Mouse (Mus musculus): ENCODE data around the gene Pkp1. TPM values are rescaled to one million over a fixed set of nuclear protein-coding genes. Genes with fewer than 3 reads are reported as not detected.

Pkp1 gene
- total RNA-seq, 1 experiment from 2014 or later, result not detected

DNA sequence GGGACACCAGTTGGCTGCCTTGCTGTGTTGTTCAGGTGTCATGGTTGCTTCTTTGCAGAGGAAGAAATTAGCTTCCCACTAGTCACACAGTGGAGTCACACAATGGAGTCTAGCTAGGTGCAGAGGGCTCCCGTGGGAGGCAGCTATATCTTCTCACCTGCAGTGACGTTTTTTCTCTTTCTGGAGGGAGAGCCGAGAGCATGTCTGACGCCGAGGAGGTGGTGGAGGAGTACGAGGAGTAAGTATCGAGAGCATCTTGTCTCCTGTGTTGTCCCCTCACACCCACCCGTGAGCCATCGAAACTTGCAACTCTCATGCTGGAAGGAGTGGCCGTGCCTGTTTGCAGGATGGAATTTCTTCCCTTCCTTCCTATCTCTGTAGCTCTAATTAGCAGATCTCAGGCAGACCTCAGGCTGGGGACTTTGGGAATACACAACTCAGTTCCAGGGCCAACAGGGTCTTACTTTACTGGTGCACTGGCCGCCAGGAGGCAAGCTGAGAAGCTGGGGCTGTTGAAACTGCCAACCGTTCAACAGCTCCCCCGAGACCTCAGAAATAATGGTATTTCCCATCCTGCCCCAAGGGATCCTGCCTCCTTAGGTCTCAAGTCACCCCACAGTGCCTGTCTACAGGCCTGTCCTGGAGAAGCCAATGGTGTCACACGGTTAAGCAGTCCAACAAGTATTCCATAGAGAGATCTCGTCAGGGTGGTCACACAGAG is 78.2 kb downstream of the Pkp1 start:
- ATAC-seq (replicated peaks; ENCODE audit: insufficient number of reproducible peaks, low FRiP score, low TSS enrichment, poor library complexity, severe bottlenecking), result no peak

GRCm38 (mm10) chr1:135839065-135839464 is 79.9 kb downstream of the Pkp1 start:
- no peak for ATAC-seq (replicated peaks; ENCODE audit: insufficient number of reproducible peaks, low FRiP score, low TSS enrichment, poor library complexity, severe bottlenecking)

- ATAC-seq (replicated peaks; ENCODE audit: insufficient number of reproducible peaks, low FRiP score, low TSS enrichment, poor library complexity, severe bottlenecking), result no peak
These were observed 80.4 kb downstream of the Pkp1 start for GRCm38 (mm10) chr1:135838626-135839025.

- no peak for ATAC-seq (replicated peaks; ENCODE audit: insufficient number of reproducible peaks, low FRiP score, low TSS enrichment, poor library complexity, severe bottlenecking)
These were observed 83.1 kb downstream of the Pkp1 start, which contains the start of gene Tnnt2 for GRCm38 (mm10) chr1:135835716-135836483. TSS of gene Tnnt2 (plus strand) at chr1:135836354.

- no peak for ATAC-seq (replicated peaks; ENCODE audit: insufficient number of reproducible peaks, low FRiP score, low TSS enrichment, poor library complexity, severe bottlenecking)
These were observed 84.0 kb downstream of the Pkp1 start for GRCm38 (mm10) chr1:135834983-135835382.

DNA sequence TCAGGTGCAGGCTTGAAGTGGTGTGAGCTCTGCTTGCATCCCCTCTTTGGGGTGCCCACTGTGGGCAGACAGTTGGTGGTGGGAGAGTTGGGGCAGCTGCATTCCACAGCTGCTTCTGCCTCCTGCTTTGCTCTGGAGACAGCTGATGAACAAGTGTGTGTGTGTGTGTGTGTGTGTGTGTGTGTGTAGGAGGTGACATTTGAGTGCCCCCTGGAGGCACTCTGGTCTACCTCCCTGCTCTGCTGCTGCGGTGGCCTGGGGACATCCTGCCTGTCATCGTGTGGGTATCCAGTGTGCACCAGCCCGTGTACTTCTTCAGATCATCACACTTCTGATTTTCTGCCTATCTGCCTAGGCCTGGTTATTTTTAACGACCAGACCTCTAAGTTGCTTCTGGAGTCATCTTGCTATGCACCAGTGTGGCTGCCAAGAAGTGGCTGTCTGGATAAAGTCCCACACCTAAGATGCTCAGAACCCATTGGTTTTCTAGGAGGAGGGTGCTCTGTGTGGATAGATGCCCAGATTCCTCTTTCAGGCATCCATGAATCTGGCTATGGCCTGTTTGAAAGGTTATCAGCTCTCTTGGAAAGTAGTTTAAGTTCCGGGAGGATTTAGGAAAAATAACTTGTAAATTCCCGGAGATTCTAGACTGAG is 84.7 kb downstream of the Pkp1 start:
- ATAC-seq (replicated peaks; ENCODE audit: insufficient number of reproducible peaks, low FRiP score, low TSS enrichment, poor library complexity, severe bottlenecking), result no peak

DNA sequence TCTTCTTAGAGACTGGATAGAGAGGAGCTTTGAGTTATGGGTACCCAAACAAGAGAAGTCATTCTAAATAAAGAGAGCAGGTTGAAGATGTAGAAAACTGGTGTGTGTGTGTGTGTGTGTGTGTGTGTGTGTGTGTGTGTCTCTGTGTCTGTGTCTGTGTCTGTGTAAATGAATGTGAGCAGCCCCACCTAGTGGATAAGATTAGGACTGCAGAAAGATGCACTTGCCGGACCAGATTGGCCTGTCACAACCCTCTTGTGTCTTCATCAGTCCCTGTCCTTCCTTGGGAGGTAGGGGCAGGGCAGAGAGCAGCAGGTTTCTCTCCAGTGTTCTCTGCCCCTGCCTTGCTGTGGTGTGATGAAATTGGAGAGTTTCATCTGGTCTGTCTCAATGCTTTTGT is 90.1 kb downstream of the Pkp1 start:
- ATAC-seq (replicated peaks; ENCODE audit: insufficient number of reproducible peaks, low FRiP score, low TSS enrichment, poor library complexity, severe bottlenecking), result no peak

DNA sequence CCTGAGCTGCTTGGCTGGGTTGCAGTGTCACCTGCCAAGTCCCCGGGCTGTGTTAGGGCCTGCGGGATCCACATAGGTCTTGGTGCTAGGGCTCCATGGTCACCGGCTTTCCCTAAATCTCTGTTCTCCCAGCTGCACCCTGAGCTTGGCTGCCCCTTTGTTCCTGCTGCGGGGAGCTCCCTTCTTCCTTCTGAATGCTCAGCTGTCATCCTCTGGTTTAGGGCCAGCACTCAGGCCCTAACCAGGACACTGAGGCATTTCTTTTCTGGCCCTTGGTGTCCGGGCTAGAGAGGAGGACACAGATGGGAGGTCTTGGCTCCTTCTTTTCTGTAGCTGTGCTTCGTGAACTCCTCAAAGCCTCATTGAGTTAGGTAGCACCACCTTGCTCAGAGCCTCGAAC is 97.2 kb downstream of the Pkp1 start:
- ATAC-seq (replicated peaks; ENCODE audit: insufficient number of reproducible peaks, low FRiP score, low TSS enrichment, poor library complexity, severe bottlenecking), result no peak

Other genes with a start within 250 kb of the Pkp1 start
- 25.1 to 38.6 TPM (median 32.4 TPM) in 3 replicates for gene Csrp1, start 199.1 kb downstream of the Pkp1 start, total RNA-seq (2017)
- 0.39 to 7.4 TPM (median 1.4 TPM) in 3 replicates for gene Phlda3, start 153.1 kb downstream of the Pkp1 start, total RNA-seq (2017)
- 0.97 to 3.4 TPM in 2 of 3 replicates, not detected in the other for gene Tnni1, start 139.8 kb downstream of the Pkp1 start, total RNA-seq (2017)
- gene Lad1, start 100.6 kb downstream of the Pkp1 start, total RNA-seq (2017), result 0.29 TPM in 1 of 3 replicates, not detected in the others
- not detected in 3 replicates for gene Tnnt2, start 82.9 kb downstream of the Pkp1 start, total RNA-seq (2017)
- gene Igfn1, start 87.1 kb upstream of the Pkp1 start, total RNA-seq (2017), result not detected in 3 replicates
- 1.6 to 7.8 TPM (median 2.7 TPM) in 3 replicates for gene Tmem9, start 88.9 kb upstream of the Pkp1 start, total RNA-seq (2017)
- not detected in 3 replicates for gene Ascl5, start 131.6 kb upstream of the Pkp1 start, total RNA-seq (2017)
- 0.64 to 1.6 TPM (median 1.1 TPM) in 3 replicates for gene Cacna1s, start 133.5 kb upstream of the Pkp1 start, total RNA-seq (2017)
- gene Kif21b, start 212.2 kb upstream of the Pkp1 start, total RNA-seq (2017), result 77.9 to 156 TPM (median 101 TPM) in 3 replicates